Mouse (Mus musculus): ENCODE measurements around the gene Slc30a6. TPM values are rescaled to one million over a fixed set of nuclear protein-coding genes. Genes with fewer than 3 reads are reported as not detected.

Slc30a6 gene
- total RNA-seq (2021): 10 to 100 TPM; 12.5 to 18.8 TPM

DNA sequence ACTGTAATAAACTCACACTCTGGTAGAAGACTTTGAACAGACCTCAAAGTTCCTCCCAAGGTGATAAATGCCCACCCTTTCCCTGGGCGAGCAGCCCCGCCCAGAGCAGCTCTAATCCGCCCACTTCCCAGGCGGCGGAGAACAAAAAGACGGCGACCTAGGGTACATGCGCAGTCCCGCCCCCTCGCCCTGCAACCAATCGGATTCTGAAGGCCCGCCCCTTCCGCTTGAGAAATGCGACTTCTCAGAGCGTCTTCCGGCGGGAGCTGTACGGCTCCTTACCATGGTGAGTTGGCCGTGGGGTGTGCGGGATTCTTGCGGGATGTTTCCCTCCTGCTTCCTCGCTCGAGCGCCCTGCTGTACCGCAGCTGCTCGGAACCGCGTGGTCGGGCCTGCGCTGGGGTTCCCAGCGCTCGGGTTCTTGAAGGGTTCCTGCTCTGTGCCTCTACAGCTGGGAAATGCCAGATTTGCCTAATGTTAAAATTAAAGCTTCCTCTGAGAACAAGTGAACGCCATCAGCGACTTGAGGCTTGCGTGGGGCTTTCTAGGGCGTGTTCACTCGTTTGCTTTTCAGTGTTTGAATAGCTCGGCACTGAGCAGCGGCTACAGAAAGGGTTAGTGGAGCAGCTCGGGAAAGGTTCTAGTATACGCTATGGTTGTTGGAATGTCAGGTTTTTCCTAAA is at the start of gene Slc30a6:
Gene Slc30a6 (plus strand): TSS at position 226 of the 683 bp plus-strand sequence.
- intact Hi-C loops (cut with DNase I): loop anchor here (2.0 kb wide), 1 partner anchor 57 kb away; the partner anchor contains the start of gene Spast
- peak; percentile 95 to 96 for DNase-seq (ENCODE audit: low spot score in 2 of 2)

DNA sequence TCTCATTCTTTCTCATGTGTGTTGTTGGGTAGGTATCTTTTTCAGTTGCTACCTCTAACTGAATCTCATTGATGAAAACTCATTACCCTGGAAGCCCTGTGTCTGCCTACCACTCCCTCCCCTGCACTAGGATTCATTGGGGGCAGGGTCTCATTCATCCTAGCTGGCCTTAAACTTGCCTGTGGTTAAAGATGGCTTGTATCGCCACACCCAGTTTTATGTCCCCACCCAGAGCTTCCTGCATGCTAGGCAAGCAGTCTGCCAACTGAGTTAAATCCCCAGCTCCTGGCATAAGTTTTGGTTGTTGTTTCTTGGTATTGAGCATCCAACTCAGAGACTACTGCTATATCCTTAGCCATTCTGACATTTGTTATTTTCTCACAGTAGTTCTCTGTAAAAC is 31.8 kb upstream of the Slc30a6 start:
- DNase-seq (ENCODE audit: low spot score in 2 of 2): no peak
- intact Hi-C loops (cut with DNase I): no loop called here

DNA sequence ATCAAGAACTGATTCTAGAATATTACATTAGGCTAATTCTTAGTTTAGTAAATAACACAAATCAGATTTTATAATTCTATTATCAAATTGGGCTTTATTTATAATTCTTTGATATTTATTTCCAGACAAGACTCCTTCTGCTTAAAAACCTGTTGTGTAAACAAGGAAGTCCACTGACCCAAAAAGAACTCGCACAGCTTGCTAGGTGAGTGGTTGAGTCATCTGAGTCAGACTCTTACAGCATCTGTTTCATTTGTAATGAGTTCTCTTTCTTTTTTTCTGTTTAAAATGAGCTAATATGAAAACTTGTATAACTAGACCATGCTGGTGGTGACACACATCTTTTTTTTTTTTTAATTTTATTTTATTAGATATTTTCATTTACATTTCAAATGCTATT is 18.5 kb upstream of the Slc30a6 start:
- DNase-seq (ENCODE audit: low spot score in 2 of 2): no peak
- intact Hi-C loops (cut with DNase I): no loop called here

DNA sequence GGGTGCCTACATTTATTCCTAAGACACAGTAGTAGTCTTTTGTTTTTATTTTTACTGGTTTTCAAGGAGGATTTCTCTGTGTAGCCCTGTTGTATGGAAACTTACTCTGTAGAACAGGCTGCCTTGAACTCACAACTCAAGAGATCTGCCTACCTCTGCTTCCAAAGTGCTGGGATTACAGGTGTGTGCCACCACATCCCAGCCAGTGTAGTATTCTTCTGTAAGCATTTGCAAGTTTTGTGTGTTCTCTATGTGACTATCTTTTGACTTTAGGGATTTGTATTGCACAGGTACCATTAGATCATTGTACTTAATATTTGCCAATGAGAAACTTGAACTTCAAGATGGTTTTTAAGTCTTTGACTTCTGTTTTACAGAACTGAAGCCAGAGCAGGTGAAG is 8.8 kb upstream of the Slc30a6 start:
- no peak for DNase-seq (ENCODE audit: low spot score in 2 of 2)
- intact Hi-C loops (cut with DNase I): no loop called here

DNA sequence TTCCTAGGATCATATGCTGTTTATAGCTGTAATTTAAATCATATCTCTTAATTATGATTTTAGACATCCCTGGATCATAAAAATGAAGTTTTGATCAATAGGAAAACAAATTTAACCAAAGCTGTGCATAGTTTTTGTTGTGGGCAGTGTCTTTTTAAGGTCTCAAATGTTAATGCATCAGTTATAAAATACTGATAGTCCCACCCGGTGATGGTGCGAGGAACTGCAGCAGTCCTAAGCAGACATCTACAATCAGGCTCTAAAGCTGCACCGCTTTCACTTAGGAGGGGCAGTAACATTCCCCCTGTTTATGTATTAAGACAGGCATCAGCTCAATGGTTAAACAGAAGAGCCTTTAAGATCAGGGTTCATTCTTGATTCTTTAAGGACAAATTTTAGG is 5.6 kb upstream of the Slc30a6 start:
- intact Hi-C loops (cut with DNase I): loop anchor here (2.0 kb wide), 1 partner anchor 45 kb away; no protein-coding TSS in a partner anchor
- no peak for DNase-seq (ENCODE audit: low spot score in 2 of 2)

DNA sequence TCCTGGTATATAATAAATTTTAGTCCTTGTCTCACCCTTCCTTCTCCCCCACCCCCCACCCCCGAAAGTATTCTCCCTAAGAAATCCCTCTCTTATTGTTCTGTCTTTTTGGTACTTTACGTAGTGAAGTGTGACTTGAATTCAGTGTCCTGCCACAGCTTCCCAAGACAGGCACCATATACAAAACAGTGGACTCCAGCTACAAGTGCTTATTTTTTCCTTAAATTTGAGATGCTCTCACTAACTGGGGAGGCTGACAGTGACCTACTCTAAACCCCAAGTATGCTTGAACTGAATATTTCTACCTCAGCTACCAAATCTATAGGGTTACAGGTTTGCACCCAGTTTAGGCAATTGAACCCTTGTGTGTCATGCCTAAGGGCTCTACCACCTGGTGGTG is 1.0 kb upstream of the Slc30a6 start:
- DNase-seq (ENCODE audit: low spot score in 2 of 2): no peak
- intact Hi-C loops (cut with DNase I): loop anchor here (2.0 kb wide), 1 partner anchor 56 kb away; the partner anchor contains the start of gene Spast

DNA sequence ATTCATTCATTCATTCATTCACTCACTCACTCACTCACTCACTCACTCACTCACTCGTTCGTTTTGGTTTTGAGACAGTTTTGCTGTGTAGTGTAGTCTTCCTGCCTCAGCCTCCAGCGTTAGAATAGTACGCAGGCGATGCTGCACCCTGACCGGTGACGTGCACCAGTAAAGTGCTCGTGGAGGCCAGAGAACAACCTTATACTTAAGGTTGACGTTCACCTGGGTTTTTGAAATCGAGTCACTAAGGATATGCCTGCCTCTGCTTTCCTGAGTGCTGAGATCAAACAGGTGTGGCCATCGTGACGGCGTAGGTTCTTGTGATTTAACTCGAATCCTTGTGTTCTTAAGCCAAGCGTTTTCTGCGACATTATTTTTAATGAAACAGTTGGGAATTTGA is 553 bp upstream of the Slc30a6 start:
- DNase-seq (ENCODE audit: low spot score in 2 of 2): peak in 1 of 2 experiments; percentile 7
- intact Hi-C loops (cut with DNase I): loop anchor here (2.0 kb wide), 1 partner anchor 56 kb away; the partner anchor contains the start of gene Spast

DNA sequence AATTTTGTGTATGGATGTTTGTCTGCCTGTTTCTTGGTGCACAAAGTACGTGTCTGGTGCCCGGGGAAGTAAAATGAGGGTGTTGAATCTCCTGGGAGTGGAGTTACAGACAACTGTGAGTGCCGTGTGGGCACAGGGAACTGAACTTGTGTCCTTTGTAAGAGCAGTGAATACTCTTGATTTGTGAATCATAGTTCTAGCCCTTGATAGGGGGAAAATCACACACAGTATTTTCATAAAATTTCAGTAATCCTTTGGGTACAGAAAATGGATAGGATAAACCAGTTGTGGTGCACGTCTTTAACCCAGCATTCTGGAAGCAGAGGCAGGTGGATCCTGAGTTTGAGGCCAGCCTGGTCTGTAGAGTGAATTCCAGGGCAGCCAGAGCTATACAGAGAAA is 1.4 kb downstream of the Slc30a6 start:
- intact Hi-C loops (cut with DNase I): no loop called here
- no peak for DNase-seq (ENCODE audit: low spot score in 2 of 2)

DNA sequence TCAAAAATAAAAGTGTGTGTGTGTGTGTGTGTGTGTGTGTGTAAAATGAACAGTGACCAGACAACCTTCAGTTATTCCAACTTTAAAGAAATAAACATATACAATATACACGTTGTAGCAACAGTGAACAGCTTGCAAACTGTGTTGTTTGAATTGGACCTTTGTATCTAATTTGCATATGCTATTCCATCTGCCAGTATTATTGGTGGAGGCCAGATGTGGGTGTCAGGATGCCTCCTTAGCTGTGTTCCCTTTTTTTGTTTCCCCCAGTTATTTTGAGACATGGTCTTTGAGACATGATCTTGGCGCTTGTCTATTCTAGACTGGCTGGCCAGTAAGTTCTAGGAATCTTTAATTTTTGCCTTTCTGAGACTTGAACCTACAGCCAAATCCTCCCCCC is 1.8 kb downstream of the Slc30a6 start:
- intact Hi-C loops (cut with DNase I): no loop called here
- DNase-seq (ENCODE audit: low spot score in 2 of 2): no peak

DNA sequence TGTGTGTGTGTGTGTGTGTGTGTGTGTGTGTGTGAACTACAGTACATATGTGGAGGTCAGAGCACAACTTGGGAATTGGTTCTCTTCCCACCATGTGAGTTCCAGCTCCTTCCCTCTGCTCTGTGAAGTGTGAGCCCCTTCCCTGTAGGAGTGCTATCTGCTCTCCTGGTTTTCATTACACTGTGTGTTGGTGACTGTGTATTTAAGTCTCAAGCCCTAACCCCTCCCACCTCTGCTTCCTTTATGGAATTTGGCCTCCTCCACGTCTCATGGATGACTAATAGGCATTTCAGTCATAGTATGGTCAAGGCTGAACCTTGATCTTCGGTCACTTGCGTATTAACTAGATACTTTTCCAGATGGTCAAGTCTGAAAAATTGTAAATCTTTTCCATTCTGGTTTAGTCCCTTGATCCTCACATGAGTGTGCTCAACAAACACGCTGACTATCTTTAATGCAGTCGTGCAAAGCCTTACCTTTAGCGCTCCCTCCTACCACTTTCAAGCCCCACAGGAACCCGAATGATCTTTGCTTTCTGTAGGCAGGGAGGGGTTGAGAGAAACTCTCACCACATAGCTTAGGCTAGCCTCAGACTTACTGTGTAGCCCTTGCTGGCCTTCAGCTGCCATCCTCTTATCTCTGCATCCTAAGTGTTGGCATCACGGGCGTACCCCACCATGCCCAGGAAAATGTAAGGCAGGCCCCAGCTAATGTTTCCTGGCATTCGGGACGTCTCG is 7.2 kb downstream of the Slc30a6 start:
- intact Hi-C loops (cut with DNase I): no loop called here
- DNase-seq (ENCODE audit: low spot score in 2 of 2): no peak

DNA sequence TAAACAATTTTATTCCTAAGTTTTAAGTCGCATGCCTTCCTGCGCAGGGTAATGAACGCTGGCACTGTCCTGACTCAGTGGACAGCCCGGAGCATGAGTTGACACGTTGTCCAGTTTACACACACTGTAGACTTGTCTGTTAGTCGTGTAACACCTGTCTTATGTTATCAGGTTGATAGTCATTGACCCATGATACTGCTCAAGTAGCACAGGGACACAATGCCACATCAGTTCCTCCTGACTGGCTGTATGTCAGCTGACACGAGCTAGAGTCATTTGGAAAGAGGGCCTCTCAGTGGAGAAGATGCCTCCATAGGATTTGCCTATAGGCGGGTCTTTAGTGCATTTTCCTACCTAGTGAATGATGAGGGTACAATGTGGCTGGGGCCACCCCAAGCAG is 11.1 kb downstream of the Slc30a6 start:
- intact Hi-C loops (cut with DNase I): no loop called here
- DNase-seq (ENCODE audit: low spot score in 2 of 2): no peak

DNA sequence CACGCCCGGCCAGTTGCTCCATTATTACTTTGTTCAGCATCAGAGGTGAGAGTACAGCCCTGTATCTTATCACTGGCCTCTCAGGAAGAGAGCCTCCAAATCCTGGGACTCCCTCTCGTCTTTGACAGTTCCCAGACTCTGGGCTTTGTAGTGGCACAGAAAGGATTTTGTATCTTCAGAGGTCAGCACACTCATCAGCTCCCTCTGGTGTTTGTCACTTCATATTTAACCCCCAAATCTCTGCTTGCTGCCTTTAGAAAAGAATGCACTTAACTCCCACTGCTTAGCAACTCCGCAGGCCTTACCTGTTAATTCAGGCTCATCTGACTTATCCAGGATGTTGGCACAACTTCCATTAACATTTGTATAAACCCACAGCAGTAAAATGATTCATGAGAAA is 14.3 kb downstream of the Slc30a6 start:
- no peak for DNase-seq (ENCODE audit: low spot score in 2 of 2)
- intact Hi-C loops (cut with DNase I): no loop called here

DNA sequence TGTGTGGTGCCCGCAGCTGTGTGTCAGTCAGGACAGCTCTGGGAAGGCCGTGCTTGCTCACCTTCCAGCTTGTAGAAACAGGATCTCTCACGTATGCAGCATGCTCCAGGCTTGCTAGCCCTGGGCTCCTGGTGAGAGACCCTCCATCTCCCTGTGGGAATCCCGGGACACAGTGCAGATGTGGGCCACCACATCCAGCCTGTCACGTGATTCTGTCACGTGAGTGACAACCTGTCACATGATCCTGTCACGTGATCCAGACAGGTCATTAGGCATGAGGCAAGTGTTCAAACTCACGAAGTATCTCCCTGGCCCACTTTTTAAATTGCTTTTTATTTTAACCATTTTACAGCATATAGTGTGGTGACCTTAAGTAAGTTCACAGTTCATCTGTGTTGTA is 17.9 kb downstream of the Slc30a6 start:
- intact Hi-C loops (cut with DNase I): no loop called here
- DNase-seq (ENCODE audit: low spot score in 2 of 2): no peak

DNA sequence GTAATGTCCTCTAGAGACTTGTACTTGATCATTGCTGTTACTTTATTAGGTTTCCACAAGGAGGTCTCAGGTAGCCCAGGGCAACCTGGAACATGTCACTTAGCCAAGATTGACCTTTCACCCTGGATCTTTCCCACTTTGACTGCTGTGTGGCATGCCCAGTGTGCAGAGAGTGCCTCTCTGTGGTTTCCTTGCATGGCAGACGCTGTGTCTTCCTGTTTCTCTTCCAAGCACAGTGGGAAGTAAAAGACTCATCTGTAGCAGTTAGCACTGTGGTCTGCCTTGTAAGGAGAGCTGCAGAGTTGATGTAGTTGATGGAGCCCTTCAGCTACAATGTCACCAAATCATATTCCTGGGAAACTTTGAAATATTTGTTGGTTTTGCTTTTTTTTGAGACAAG is 19.3 kb downstream of the Slc30a6 start:
- no peak for DNase-seq (ENCODE audit: low spot score in 2 of 2)
- intact Hi-C loops (cut with DNase I): no loop called here

DNA sequence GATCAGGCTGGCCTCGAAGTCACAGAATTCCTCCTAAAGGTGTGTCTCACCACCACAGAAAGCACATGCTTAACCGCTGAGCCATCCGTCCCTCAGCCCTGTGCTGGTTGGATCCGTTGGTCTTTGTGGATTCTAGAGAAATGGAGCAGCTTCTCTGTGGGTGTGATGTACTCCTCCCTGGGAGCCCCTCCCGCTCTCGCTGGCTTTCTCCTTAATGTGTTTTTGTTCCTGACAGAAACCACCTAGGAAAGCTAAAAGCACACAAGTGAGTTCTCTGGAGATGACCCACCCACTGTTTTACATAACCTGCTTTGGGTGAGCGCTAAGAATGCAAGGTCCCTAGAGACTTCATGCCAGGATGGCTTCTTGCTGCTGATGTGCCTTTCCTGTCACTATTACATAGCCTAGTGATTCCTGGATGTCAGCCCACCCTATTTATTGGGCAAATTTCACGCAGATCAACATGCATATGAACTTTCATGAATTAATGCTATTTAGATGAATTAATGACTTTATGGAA is 21.5 kb downstream of the Slc30a6 start:
- intact Hi-C loops (cut with DNase I): no loop called here
- no peak for DNase-seq (ENCODE audit: low spot score in 2 of 2)

DNA sequence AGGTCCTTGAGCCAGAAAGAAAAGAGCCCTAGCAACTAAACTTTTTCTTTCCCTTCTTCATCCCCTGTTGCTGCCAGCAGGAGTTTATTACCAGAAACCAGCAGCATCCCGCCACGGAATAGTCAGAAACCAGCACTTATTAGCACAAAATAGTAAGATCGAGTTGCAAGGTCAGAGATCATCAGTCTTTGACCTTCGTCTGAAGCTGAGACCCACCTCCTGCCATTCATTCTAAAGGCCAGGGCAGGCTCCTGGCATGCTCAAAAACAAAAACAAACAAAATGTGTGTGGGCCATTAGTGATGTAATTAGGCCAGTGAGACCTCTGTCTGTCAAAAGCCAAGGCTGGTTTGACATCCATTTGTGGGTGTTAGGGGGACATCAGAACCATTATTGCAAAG is 22.8 kb downstream of the Slc30a6 start:
- DNase-seq (ENCODE audit: low spot score in 2 of 2): no peak
- intact Hi-C loops (cut with DNase I): no loop called here

DNA sequence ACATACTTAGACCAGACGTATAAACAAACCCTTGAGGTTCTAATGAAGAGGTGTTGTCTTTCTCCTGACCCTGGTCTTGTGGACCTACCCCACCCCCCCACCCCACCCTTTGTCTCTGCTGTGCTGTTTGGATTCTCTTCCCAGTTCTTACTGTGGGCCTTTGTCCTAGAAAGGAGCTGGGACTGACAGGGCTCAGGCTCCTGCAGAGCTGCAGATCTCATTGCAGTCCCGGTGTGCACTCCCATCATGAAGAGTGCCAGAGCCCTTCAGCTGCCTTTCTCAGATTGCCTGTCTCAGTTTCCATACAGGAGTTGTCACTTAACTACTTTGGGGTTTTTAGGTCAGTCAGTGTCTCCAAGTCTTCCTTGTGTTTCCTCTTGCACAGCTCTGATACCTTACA is 25.2 kb downstream of the Slc30a6 start:
- no peak for DNase-seq (ENCODE audit: low spot score in 2 of 2)
- intact Hi-C loops (cut with DNase I): no loop called here

DNA sequence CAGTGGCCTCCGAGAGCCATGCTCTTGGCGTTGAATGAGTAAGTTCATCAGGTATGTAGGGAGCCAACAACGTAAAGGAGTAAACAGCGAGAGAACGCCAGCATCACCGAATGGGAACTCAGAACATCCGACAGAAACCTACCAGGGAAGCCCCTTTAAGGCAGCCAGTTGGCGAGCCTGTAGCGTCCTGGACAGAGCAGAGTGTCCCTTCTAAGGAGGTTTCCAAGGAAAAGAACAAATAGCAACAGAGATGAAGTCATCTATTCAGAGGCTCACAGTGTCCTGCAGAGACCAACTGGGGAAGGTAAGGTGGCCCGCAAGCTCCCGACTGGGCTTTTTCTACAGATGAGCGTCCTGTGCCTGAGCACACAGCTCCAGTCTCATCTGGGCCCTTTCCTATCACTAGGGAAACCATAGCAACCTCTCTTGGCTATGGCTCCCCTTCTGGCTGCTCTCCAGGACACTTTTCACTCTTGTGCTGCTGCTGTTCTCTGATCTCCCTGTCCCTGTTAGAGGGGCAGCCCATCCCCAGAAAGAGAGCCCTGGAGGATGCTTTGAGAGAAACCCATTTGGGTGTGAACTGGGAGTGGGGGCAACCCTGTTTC is 29.1 kb downstream of the Slc30a6 start:
- no peak for DNase-seq (ENCODE audit: low spot score in 2 of 2)
- intact Hi-C loops (cut with DNase I): no loop called here

DNA sequence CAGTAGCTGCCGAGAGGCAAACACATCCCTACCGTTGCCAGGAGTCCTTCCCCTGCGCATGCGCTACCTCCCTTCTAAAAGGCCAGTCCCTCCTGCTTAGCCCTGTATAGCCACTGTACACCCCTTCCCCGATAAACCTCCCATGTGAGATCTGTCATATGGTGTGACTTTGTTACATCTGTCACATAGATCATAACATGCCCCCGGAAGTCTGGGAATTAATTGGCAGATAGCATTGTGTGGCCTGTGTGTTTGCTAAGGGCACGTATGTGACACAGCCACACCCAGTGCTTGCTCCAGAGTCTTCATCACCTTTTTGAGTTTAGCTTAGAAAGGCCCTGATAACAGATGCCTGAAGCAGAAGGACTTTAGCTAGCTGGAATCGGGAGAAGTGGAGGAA is 34.7 kb downstream of the Slc30a6 start:
- DNase-seq (ENCODE audit: low spot score in 2 of 2): no peak
- intact Hi-C loops (cut with DNase I): no loop called here

DNA sequence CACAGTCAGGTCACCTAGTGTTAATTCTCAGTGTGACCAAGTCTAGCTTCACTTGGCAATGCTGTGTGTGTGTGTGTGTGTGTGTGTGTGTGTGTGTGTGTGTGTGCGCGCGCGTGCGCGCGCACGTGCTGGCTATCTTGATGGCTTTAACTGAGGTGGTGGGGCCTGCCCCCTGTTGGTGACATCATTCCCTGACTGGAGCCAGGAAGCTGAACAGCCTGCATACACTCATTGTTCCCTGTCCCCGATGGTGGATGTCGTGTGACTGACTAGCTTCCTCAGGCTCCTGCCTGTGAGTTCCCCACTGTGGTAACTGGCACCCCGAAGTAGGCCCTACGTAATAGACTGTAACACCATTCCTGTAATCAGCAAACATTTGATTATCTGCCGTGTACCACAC is 36.1 kb downstream of the Slc30a6 start:
- DNase-seq (ENCODE audit: low spot score in 2 of 2): no peak
- intact Hi-C loops (cut with DNase I): no loop called here

DNA sequence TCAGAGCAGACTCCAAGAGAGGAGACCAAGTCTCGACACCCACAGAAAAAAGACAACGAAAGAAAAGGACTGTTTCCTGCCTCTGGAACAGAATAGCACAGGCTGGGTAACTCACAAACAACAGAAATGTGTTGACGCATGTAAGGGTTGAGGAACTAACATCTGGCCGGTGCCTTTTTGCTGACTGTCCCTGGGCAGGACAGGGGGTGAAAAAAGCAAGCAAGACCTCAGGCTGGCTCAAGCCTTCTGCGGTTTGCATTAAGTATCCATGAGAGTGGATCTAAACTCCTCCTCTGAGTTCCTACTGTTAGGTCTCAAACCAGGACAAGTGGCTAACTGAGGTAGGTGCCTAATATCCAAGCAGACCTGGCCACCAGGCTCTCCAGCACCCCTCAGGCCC is 37.2 kb downstream of the Slc30a6 start:
- DNase-seq (ENCODE audit: low spot score in 2 of 2): no peak
- intact Hi-C loops (cut with DNase I): no loop called here

All from left cerebral cortex, postnatal 36 days (tissue).